26 mouse cellular contexts compared by ENCODE assay signal in the genomic region with DNA sequence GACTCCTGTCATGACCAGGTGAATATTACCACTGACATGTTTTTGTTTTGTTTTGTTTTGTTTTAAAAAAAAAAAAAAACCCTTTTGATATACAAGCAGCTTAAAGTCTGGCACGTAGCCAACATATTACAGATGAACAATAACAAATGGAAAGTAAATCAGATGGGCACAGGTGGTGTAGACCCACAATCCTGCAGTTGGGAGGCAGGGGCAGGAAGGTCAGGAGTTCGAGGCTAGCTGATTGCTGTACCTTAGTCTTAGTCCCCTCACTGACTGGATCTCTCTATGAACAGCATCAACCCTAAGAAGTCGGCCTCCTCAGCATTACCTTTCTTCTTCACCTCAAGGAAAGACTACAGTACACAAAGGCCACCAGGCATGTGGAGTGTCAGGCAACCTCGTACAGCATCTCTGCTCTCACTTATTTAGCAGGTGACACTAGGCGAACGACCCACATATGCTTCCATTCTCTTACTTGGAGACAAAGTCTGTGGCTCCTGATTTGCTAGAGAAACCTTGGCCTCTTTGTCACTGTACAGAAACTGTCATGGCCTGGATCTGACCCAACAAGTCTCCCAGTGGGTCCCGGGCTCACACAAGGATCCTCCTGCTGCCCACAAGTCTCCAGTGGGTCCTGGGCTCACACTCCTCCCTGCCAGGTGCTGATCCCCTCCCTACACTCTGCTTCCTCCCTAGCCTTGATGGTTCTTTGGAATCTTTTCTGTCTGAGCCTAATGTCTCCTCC. TPM values are rescaled to one million over a fixed set of nuclear protein-coding genes. Genes with fewer than 3 reads are reported as not detected.
DNase-seq lines count a peak whose midpoint lies in the region; ATAC-seq and TF ChIP-seq lines count a peak whose summit lies in the region.
"Had no signal": no experiment of that assay in that cellular context is flagged by ENCODE, and none has a peak within 500 bp of the region (broad histone marks: within the 10 kb centered on the region; RNA-seq: fewer than 3 reads in every experiment).

No protein-coding gene starts in this region.

- H3K9ac ChIP-seq in forebrain, embryonic 15.5 days (replicated peaks), result no peak overlapping the region
- no peak overlapping the region for H3K9ac ChIP-seq in forebrain, embryonic 12.5 days
- H3K9ac ChIP-seq: embryonic facial prominence, embryonic 12.5 days; hindbrain, embryonic 13.5 days; intestine, embryonic 15.5 days; limb, embryonic 15.5 days; liver, embryonic 13.5 days; midbrain, embryonic 12.5 days; stomach, embryonic 15.5 days had no signal

- H3K4me2 ChIP-seq in forebrain, embryonic 15.5 days (replicated peaks), result no peak overlapping the region
- no peak overlapping the region for H3K4me2 ChIP-seq in forebrain, embryonic 12.5 days
- H3K4me2 ChIP-seq: embryonic facial prominence, embryonic 12.5 days; intestine, embryonic 15.5 days; limb, embryonic 15.5 days; liver, embryonic 13.5 days; midbrain, embryonic 12.5 days; stomach, embryonic 15.5 days had no signal

- peak overlapping the region; percentile 96 for H3K27ac ChIP-seq in forebrain, embryonic 15.5 days (replicated peaks)
- no peak overlapping the region for H3K27ac ChIP-seq in forebrain, embryonic 12.5 days
- H3K27ac ChIP-seq in layer of hippocampus, adult 2 months, result peak overlapping the region; percentile 94; the same call in 1 of the 2 replicates
- no peak overlapping the region for H3K27ac ChIP-seq in thymus, adult 2 months (ENCODE audit: control insufficient read depth, insufficient read depth, low read length)
- H3K27ac ChIP-seq: embryonic facial prominence, embryonic 12.5 days; intestine, embryonic 15.5 days; limb, embryonic 10.5 days; limb, embryonic 15.5 days; liver, embryonic 13.5 days; stomach, embryonic 15.5 days had no signal

- ATAC-seq in forebrain, embryonic 15.5 days (replicated peaks), result no peak
- ATAC-seq in forebrain, embryonic 12.5 days (ENCODE audit: low FRiP score), result no peak
- ATAC-seq: intestine, embryonic 15.5 days; lung, postnatal 0 days had no signal

- peaks cover 29% of the 10 kb centered on the region for H3K4me1 ChIP-seq in forebrain, embryonic 15.5 days
- H3K4me1 ChIP-seq in forebrain, embryonic 12.5 days, result peaks cover 12% of the 10 kb centered on the region
- H3K4me1 ChIP-seq in thymus, adult 2 months (replicated peaks; ENCODE audit: control insufficient read depth, insufficient read depth, low read length), result no peaks in the 10 kb centered on the region
- H3K4me1 ChIP-seq: intestine, embryonic 15.5 days; limb, embryonic 15.5 days; liver, embryonic 13.5 days; stomach, embryonic 15.5 days had no signal

- TF ChIP-seq POLR2A in thymus, adult 2 months (IDR thresholded peaks at IDR 0.05; ENCODE audit: control insufficient read depth, extremely low read depth, insufficient read depth, low read length, poor library complexity), result no peak

- H3K4me3 ChIP-seq in forebrain, embryonic 15.5 days, result no peak overlapping the region
- no peak overlapping the region for H3K4me3 ChIP-seq in forebrain, embryonic 12.5 days (replicated peaks)
- no peak overlapping the region for H3K4me3 ChIP-seq in layer of hippocampus, adult 2 months
- H3K4me3 ChIP-seq in thymus, adult 2 months (ENCODE audit: control insufficient read depth, insufficient read depth, low read length), result no peak overlapping the region
- H3K4me3 ChIP-seq: embryonic facial prominence, embryonic 12.5 days; hindbrain, embryonic 13.5 days; intestine, embryonic 15.5 days; limb, embryonic 10.5 days; limb, embryonic 15.5 days; liver, embryonic 13.5 days; megakaryocyte, embryonic 14.5 days; midbrain, embryonic 12.5 days; stomach, embryonic 15.5 days had no signal

- H3K9me3 ChIP-seq in forebrain, embryonic 15.5 days, result no peaks in the 10 kb centered on the region
- H3K9me3 ChIP-seq in forebrain, embryonic 12.5 days, result no peaks in the 10 kb centered on the region
- H3K9me3 ChIP-seq: embryonic facial prominence, embryonic 12.5 days; G1E; hindbrain, embryonic 13.5 days; intestine, embryonic 15.5 days; limb, embryonic 10.5 days; limb, embryonic 15.5 days; liver, embryonic 13.5 days; midbrain, embryonic 12.5 days; stomach, embryonic 15.5 days had no signal

- DNase-seq in cerebellum, adult 9-11 months, result peak; percentile 19
- DNase-seq in cerebellum, adult 11 months, result no peak
- DNase-seq in layer of hippocampus, adult 2 months (ENCODE audit: low spot score in 2 of 2), result no peak
- no peak for DNase-seq in layer of hippocampus, postnatal 25 days (ENCODE audit: extremely low spot score in 1 of 2, low spot score in 1 of 2)
- no peak for DNase-seq in thymus, adult 2 months
- DNase-seq: adrenal gland, adult 8-10 months; embryo, embryonic 11 days; heart, postnatal 14 days; kidney, adult 2 months; kidney, postnatal 36 days; liver, embryonic 13.5 days; lung, adult 18-20 months; lung, postnatal 4 days; thymus, postnatal 25 days had no signal

- H3K36me3 ChIP-seq in forebrain, embryonic 15.5 days, result peaks cover 39% of the 10 kb centered on the region
- peaks cover 45% of the 10 kb centered on the region for H3K36me3 ChIP-seq in forebrain, embryonic 12.5 days (replicated peaks)
- peaks cover 29% of the 10 kb centered on the region for H3K36me3 ChIP-seq in thymus, adult 2 months (ENCODE audit: control insufficient read depth, insufficient read depth, low read length)

- no peaks in the 10 kb centered on the region for H3K27me3 ChIP-seq in forebrain, embryonic 15.5 days
- no peaks in the 10 kb centered on the region for H3K27me3 ChIP-seq in forebrain, embryonic 12.5 days
- H3K27me3 ChIP-seq in thymus, adult 2 months (ENCODE audit: control insufficient read depth, insufficient read depth, low read length), result no peaks in the 10 kb centered on the region
- H3K27me3 ChIP-seq: embryonic facial prominence, embryonic 12.5 days; hindbrain, embryonic 13.5 days; intestine, embryonic 15.5 days; limb, embryonic 15.5 days; liver, embryonic 13.5 days; midbrain, embryonic 12.5 days; stomach, embryonic 15.5 days had no signal

- 86% methylated on average over 7 of the region's 7 CpGs for WGBS in forebrain, embryonic 15.5 days
- 92% methylated on average over 7 of the region's 7 CpGs for WGBS in forebrain, embryonic 12.5 days
- whole genome bisulfite sequencing in thymus, adult 2 months, result 97% methylated on average over 7 of the region's 7 CpGs

- TF ChIP-seq CTCF in layer of hippocampus, adult 2 months (conservative IDR thresholded peaks at IDR 0.05), result no peak
- no peak for TF ChIP-seq CTCF in thymus, adult 2 months (IDR thresholded peaks at IDR 0.05; ENCODE audit: borderline replicate concordance, control insufficient read depth, extremely low read depth, insufficient read depth, low read length, poor library complexity)

RNA-seq across cellular contexts. Expression of a gene that starts 32.2 kb away (rescaled TPM):
- polyA plus RNA-seq in forebrain, embryonic 15.5 days (2015; fragmentation: Nextera tagmentation; extraction: Ambion mirVana), result 30.6 and 32.7 TPM in 2 replicates
- 42.2 and 42.6 TPM in 2 replicates for polyA plus RNA-seq in forebrain, embryonic 12.5 days (2016; fragmentation: Nextera tagmentation; extraction: Ambion mirVana)
- 10 to 100 TPM; 25.6 to 25.9 TPM for total RNA-seq in layer of hippocampus, adult 2 months (2021)
- total RNA-seq in layer of hippocampus, postnatal 25 days (2021), result 10 to 100 TPM; 23.7 to 24.9 TPM
- 5.6 and 6.0 TPM in 2 replicates for polyA plus RNA-seq in thymus, adult 2 months (2012; rRNA removed)

RNA-seq across cellular contexts. Expression of a gene that starts 57.7 kb away (rescaled TPM):
- polyA plus RNA-seq in forebrain, embryonic 15.5 days (2015; fragmentation: Nextera tagmentation; extraction: Ambion mirVana), result 0.22 TPM in 1 of 2 replicates, not detected in the other
- polyA plus RNA-seq in forebrain, embryonic 12.5 days (2016; fragmentation: Nextera tagmentation; extraction: Ambion mirVana), result 0.10 and 0.33 TPM in 2 replicates
- under 1 TPM; 0.59 to 0.96 TPM for total RNA-seq in layer of hippocampus, adult 2 months (2021)
- under 1 TPM; 0.59 to 0.71 TPM for total RNA-seq in layer of hippocampus, postnatal 25 days (2021)
- 276 and 294 TPM in 2 replicates for polyA plus RNA-seq in thymus, adult 2 months (2012; rRNA removed)
- polyA plus RNA-seq: G1E; liver, embryonic 13.5 days had no signal

Comparison
In these comparisons a context has a peak if more than half of its experiments do, and no peak if none do; other contexts are left out.
1. H3K27ac ChIP-seq: peak in forebrain, embryonic 15.5 days (single experiment) and layer of hippocampus, adult 2 months (single experiment); none in forebrain, embryonic 12.5 days (single experiment) and thymus, adult 2 months (single experiment).
2. RNA of a gene that starts 57.7 kb away (polyA plus RNA-seq): 276 to 294 TPM in thymus, adult 2 months; 0.10 to 0.33 TPM in forebrain, embryonic 12.5 days and 0.22 TPM in forebrain, embryonic 15.5 days; every median in the first group is over 100 times any median in the second.